Mouse (Mus musculus): Measurements from ENCODE around the gene Cstad. TPM values are rescaled to one million over a fixed set of nuclear protein-coding genes. Genes with fewer than 3 reads are reported as not detected.

Cstad gene
- polyA plus RNA-seq, 1 experiment from 2014 or later: 0.69 TPM

- H3K27ac ChIP-seq (ENCODE audit: low read length): peak overlapping the region; percentile 90
- ATAC-seq (ENCODE audit: low read depth): peak; percentile 83
- no peaks in the 10 kb centered on the region for H3K9me3 ChIP-seq (ENCODE audit: control insufficient read depth, low read length)
- H3K4me3 ChIP-seq (ENCODE audit: low read length): peak overlapping the region; percentile 22; the same call in 1 of the 2 replicates
- H3K9ac ChIP-seq (ENCODE audit: low read length): peak overlapping the region; percentile 52
- WGBS: 2% methylated on average over 32 of the region's 32 CpGs
- H3K27me3 ChIP-seq (ENCODE audit: control insufficient read depth, insufficient read depth, low read depth, low read length): no peaks in the 10 kb centered on the region
- H3K4me1 ChIP-seq (replicated peaks; ENCODE audit: control insufficient read depth, insufficient read depth, low read length): peaks cover 48% of the 10 kb centered on the region
- no peaks in the 10 kb centered on the region for H3K36me3 ChIP-seq (ENCODE audit: control insufficient read depth, insufficient read depth, low read length)
- H3K4me2 ChIP-seq (ENCODE audit: low read depth, low read length): peak overlapping the region; percentile 49
Observed at GRCm38 (mm10) chr2:30604880-30605761, 10.3 kb downstream of the Cstad start.

- no peak; the same call in 1 of the 2 replicates for ATAC-seq (ENCODE audit: low read depth)
- Histone ChIP-seq H3K4me1 (replicated peaks; ENCODE audit: control insufficient read depth, insufficient read depth, low read length) (peaks cover 43% of the 10 kb centered on the region), H3K27ac (ENCODE audit: low read length) (peak overlapping the region; percentile 90), H3K4me2 (ENCODE audit: low read depth, low read length) (no peak overlapping the region), H3K4me3 (ENCODE audit: low read length) (no peak overlapping the region), H3K9ac (ENCODE audit: low read length) (peak overlapping the region; percentile 52; the same call in 1 of the 2 replicates), H3K27me3 (ENCODE audit: control insufficient read depth, insufficient read depth, low read depth, low read length) (no peaks in the 10 kb centered on the region), H3K9me3 (ENCODE audit: control insufficient read depth, low read length) (no peaks in the 10 kb centered on the region), H3K36me3 (ENCODE audit: control insufficient read depth, insufficient read depth, low read length) (no peaks in the 10 kb centered on the region)
- WGBS: 9% methylated on average over 4 of the region's 6 CpGs
Observed at GRCm38 (mm10) chr2:30605762-30606051, 10.9 kb downstream of the Cstad start.

- H3K4me1 ChIP-seq (replicated peaks; ENCODE audit: control insufficient read depth, insufficient read depth, low read length): peaks cover 34% of the 10 kb centered on the region
- H3K4me2 ChIP-seq (ENCODE audit: low read depth, low read length): peak overlapping the region; percentile 10; the same call in 1 of the 2 replicates
- no peaks in the 10 kb centered on the region for H3K9me3 ChIP-seq (ENCODE audit: control insufficient read depth, low read length)
- WGBS: 17% methylated on average over 23 of the region's 23 CpGs
- no peaks in the 10 kb centered on the region for H3K27me3 ChIP-seq (ENCODE audit: control insufficient read depth, insufficient read depth, low read depth, low read length)
- no peak for ATAC-seq (ENCODE audit: low read depth)
- H3K9ac ChIP-seq (ENCODE audit: low read length): peak overlapping the region; percentile 46; the same call in 1 of the 2 replicates
- no peaks in the 10 kb centered on the region for H3K36me3 ChIP-seq (ENCODE audit: control insufficient read depth, insufficient read depth, low read length)
- no peak overlapping the region for H3K4me3 ChIP-seq (ENCODE audit: low read length)
- H3K27ac ChIP-seq (ENCODE audit: low read length): no peak overlapping the region
Observed at GRCm38 (mm10) chr2:30606621-30607052, 11.8 kb downstream of the Cstad start.

- Histone ChIP-seq H3K27ac (ENCODE audit: low read length) (no peak overlapping the region), H3K9ac (ENCODE audit: low read length) (no peak overlapping the region), H3K9me3 (ENCODE audit: control insufficient read depth, low read length) (no peaks in the 10 kb centered on the region), H3K4me1 (replicated peaks; ENCODE audit: control insufficient read depth, insufficient read depth, low read length) (peaks cover 30% of the 10 kb centered on the region), H3K4me3 (ENCODE audit: low read length) (no peak overlapping the region), H3K36me3 (ENCODE audit: control insufficient read depth, insufficient read depth, low read length) (no peaks in the 10 kb centered on the region), H3K4me2 (ENCODE audit: low read depth, low read length) (no peak overlapping the region), H3K27me3 (ENCODE audit: control insufficient read depth, insufficient read depth, low read depth, low read length) (no peaks in the 10 kb centered on the region)
- WGBS: 65% methylated on average over 8 of the region's 8 CpGs
- no peak for ATAC-seq (ENCODE audit: low read depth)
Observed at GRCm38 (mm10) chr2:30607941-30608340, 13.1 kb downstream of the Cstad start.

- Histone ChIP-seq H3K4me1 (replicated peaks; ENCODE audit: control insufficient read depth, insufficient read depth, low read length) (peaks cover 34% of the 10 kb centered on the region), H3K9ac (ENCODE audit: low read length) (no peak overlapping the region), H3K9me3 (ENCODE audit: control insufficient read depth, low read length) (no peaks in the 10 kb centered on the region), H3K4me2 (ENCODE audit: low read depth, low read length) (no peak overlapping the region), H3K27ac (ENCODE audit: low read length) (no peak overlapping the region), H3K27me3 (ENCODE audit: control insufficient read depth, insufficient read depth, low read depth, low read length) (no peaks in the 10 kb centered on the region), H3K4me3 (ENCODE audit: low read length) (no peak overlapping the region), H3K36me3 (ENCODE audit: control insufficient read depth, insufficient read depth, low read length) (no peaks in the 10 kb centered on the region)
- no peak for ATAC-seq (ENCODE audit: low read depth)
- 77% methylated on average over 10 of the region's 10 CpGs for WGBS
Observed at GRCm38 (mm10) chr2:30608690-30609201, 13.9 kb downstream of the Cstad start.

GRCm38 (mm10) chr2:30613574-30613973 is 18.7 kb downstream of the Cstad start:
- peak; percentile 80 for ATAC-seq (ENCODE audit: low read depth)
- peak overlapping the region; percentile 50 for H3K4me2 ChIP-seq (ENCODE audit: low read depth, low read length)
- H3K9me3 ChIP-seq (ENCODE audit: control insufficient read depth, low read length): no peaks in the 10 kb centered on the region
- WGBS: 4% methylated on average over 18 of the region's 18 CpGs
- peak overlapping the region; percentile 76 for H3K27ac ChIP-seq (ENCODE audit: low read length)
- H3K9ac ChIP-seq (ENCODE audit: low read length): peak overlapping the region; percentile 50
- no peaks in the 10 kb centered on the region for H3K36me3 ChIP-seq (ENCODE audit: control insufficient read depth, insufficient read depth, low read length)
- no peaks in the 10 kb centered on the region for H3K27me3 ChIP-seq (ENCODE audit: control insufficient read depth, insufficient read depth, low read depth, low read length)
- H3K4me3 ChIP-seq (ENCODE audit: low read length): peak overlapping the region; percentile 30
- H3K4me1 ChIP-seq (replicated peaks; ENCODE audit: control insufficient read depth, insufficient read depth, low read length): peaks cover 21% of the 10 kb centered on the region

- peak overlapping the region; percentile 76 for H3K27ac ChIP-seq (ENCODE audit: low read length)
- peaks cover 28% of the 10 kb centered on the region for H3K4me1 ChIP-seq (replicated peaks; ENCODE audit: control insufficient read depth, insufficient read depth, low read length)
- H3K9ac ChIP-seq (ENCODE audit: low read length): peak overlapping the region; percentile 50
- ATAC-seq (ENCODE audit: low read depth): no peak
- peak overlapping the region; percentile 30 for H3K4me3 ChIP-seq (ENCODE audit: low read length)
- H3K36me3 ChIP-seq (ENCODE audit: control insufficient read depth, insufficient read depth, low read length): no peaks in the 10 kb centered on the region
- 41% methylated on average over 9 of the region's 9 CpGs for WGBS
- H3K9me3 ChIP-seq (ENCODE audit: control insufficient read depth, low read length): peaks cover 2% of the 10 kb centered on the region
- no peaks in the 10 kb centered on the region for H3K27me3 ChIP-seq (ENCODE audit: control insufficient read depth, insufficient read depth, low read depth, low read length)
- H3K4me2 ChIP-seq (ENCODE audit: low read depth, low read length): peak overlapping the region; percentile 50
Observed at GRCm38 (mm10) chr2:30614151-30614923, 19.5 kb downstream of the Cstad start.

GRCm38 (mm10) chr2:30615869-30616268 is 21.0 kb downstream of the Cstad start:
- WGBS: 94% methylated on average over 2 of the region's 2 CpGs
- H3K27ac ChIP-seq (ENCODE audit: low read length): no peak overlapping the region
- H3K4me2 ChIP-seq (ENCODE audit: low read depth, low read length): no peak overlapping the region
- H3K36me3 ChIP-seq (ENCODE audit: control insufficient read depth, insufficient read depth, low read length): no peaks in the 10 kb centered on the region
- H3K27me3 ChIP-seq (ENCODE audit: control insufficient read depth, insufficient read depth, low read depth, low read length): no peaks in the 10 kb centered on the region
- H3K9ac ChIP-seq (ENCODE audit: low read length): no peak overlapping the region
- ATAC-seq (ENCODE audit: low read depth): no peak
- H3K4me1 ChIP-seq (replicated peaks; ENCODE audit: control insufficient read depth, insufficient read depth, low read length): peaks cover 28% of the 10 kb centered on the region
- H3K9me3 ChIP-seq (ENCODE audit: control insufficient read depth, low read length): peaks cover 6% of the 10 kb centered on the region
- H3K4me3 ChIP-seq (ENCODE audit: low read length): no peak overlapping the region

GRCm38 (mm10) chr2:30616464-30616863 is 21.6 kb downstream of the Cstad start:
- no peak overlapping the region for H3K4me2 ChIP-seq (ENCODE audit: low read depth, low read length)
- H3K36me3 ChIP-seq (ENCODE audit: control insufficient read depth, insufficient read depth, low read length): no peaks in the 10 kb centered on the region
- no peak for ATAC-seq (ENCODE audit: low read depth)
- H3K4me1 ChIP-seq (replicated peaks; ENCODE audit: control insufficient read depth, insufficient read depth, low read length): peaks cover 28% of the 10 kb centered on the region
- no peak overlapping the region for H3K4me3 ChIP-seq (ENCODE audit: low read length)
- no peak overlapping the region; the same call in 1 of the 2 replicates for H3K27ac ChIP-seq (ENCODE audit: low read length)
- no peaks in the 10 kb centered on the region for H3K27me3 ChIP-seq (ENCODE audit: control insufficient read depth, insufficient read depth, low read depth, low read length)
- H3K9ac ChIP-seq (ENCODE audit: low read length): no peak overlapping the region
- peaks cover 6% of the 10 kb centered on the region for H3K9me3 ChIP-seq (ENCODE audit: control insufficient read depth, low read length)
- WGBS: 55% methylated on average over 6 of the region's 6 CpGs
